Mouse (Mus musculus): ENCODE measurements at regions not wholly inside any gene's neighbourhood (a gene's known extent, or its start where the extent isn't known, plus 50 kb on each side); places are given as distances from the start of the nearest gene placed in this dataset.

DNA sequence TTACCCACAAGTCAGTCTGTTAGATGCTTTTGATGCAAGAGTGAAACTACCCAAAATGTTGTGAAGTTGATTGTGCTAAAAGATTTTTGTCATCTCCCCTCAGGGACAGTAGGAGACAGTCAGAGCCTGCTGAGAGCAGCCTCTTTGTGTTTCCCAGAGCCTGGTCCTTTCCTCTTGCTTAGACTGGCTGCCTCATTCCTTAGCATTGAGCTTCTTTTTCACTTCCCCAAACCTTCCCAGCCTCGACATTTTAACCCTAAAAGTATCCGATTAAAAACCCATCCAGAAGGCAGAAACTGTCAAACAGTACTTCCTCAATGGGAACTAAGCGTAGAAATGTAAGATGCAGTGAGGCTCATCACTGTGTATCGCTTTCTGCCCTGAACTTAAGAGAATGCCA lies 104.0 kb upstream of the Gadl1 start:
- H3K4me3 ChIP-seq (ENCODE audit: low read depth, low read length) = no peak overlapping the region
- ATAC-seq (ENCODE audit: low FRiP score) (no peak), DNase-seq (ENCODE audit: low spot score) (no peak)
- no peak overlapping the region for H3K27ac ChIP-seq (ENCODE audit: low read depth, low read length)
- H3K9me3 ChIP-seq (ENCODE audit: low read length) = no peaks in the 10 kb centered on the region
- no peaks in the 10 kb centered on the region for H3K4me1 ChIP-seq (ENCODE audit: insufficient read depth, low read length)
- no peaks in the 10 kb centered on the region for H3K27me3 ChIP-seq (ENCODE audit: insufficient read depth, low read length)
- 33% methylated on average over 4 of the region's 4 CpGs for WGBS
- H3K9ac ChIP-seq (replicated peaks; ENCODE audit: low read length, poor library complexity, severe bottlenecking) = no peak overlapping the region
- TF ChIP-seq CTCF (IDR thresholded peaks at IDR 0.05) = no peak
- no peak overlapping the region for H3K4me2 ChIP-seq (ENCODE audit: low read depth, low read length, poor library complexity, severe bottlenecking)
- no peaks in the 10 kb centered on the region for H3K36me3 ChIP-seq (ENCODE audit: insufficient read depth, low read length)

GRCm38 (mm10) chr9:115806018-115806702 lies 103.1 kb upstream of the Gadl1 start:
- no peak for TF ChIP-seq CTCF (IDR thresholded peaks at IDR 0.05)
- H3K9me3 ChIP-seq (ENCODE audit: low read length) = no peaks in the 10 kb centered on the region
- H3K9ac ChIP-seq (replicated peaks; ENCODE audit: low read length, poor library complexity, severe bottlenecking) = no peak overlapping the region
- H3K36me3 ChIP-seq (ENCODE audit: insufficient read depth, low read length) = no peaks in the 10 kb centered on the region
- no peak overlapping the region for H3K4me2 ChIP-seq (ENCODE audit: low read depth, low read length, poor library complexity, severe bottlenecking)
- DNase-seq (ENCODE audit: low spot score) (no peak), ATAC-seq (ENCODE audit: low FRiP score) (no peak)
- H3K4me3 ChIP-seq (ENCODE audit: low read depth, low read length) = no peak overlapping the region
- no peaks in the 10 kb centered on the region for H3K27me3 ChIP-seq (ENCODE audit: insufficient read depth, low read length)
- WGBS = 83% methylated on average over 10 of the region's 10 CpGs
- H3K27ac ChIP-seq (ENCODE audit: low read depth, low read length) = no peak overlapping the region
- no peaks in the 10 kb centered on the region for H3K4me1 ChIP-seq (ENCODE audit: insufficient read depth, low read length)

DNA sequence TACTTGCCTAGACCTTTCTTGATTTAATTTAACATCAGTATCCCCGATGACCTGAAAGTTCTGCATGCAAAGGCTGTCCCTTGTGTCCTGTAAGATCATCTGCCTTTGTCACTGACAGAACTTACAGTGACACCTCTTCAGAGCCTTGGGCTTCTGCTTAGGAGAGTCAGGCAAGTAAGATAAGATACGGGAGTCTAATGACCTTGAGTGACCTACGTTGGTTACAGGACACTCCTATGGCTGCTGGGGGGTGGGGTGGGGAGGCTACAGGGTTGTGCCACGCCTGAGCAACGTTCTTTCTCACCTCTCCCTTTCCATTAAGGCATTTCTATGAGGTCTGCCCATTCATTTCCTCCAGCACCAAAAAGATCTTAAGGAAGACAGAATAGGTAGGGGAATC lies 69.1 kb upstream of the Gadl1 start:
- H3K9ac ChIP-seq (replicated peaks; ENCODE audit: low read length, poor library complexity, severe bottlenecking) = no peak overlapping the region
- no peak overlapping the region for H3K4me3 ChIP-seq (ENCODE audit: low read depth, low read length)
- DNase-seq (ENCODE audit: low spot score) (no peak), ATAC-seq (ENCODE audit: low FRiP score) (no peak)
- no peak for TF ChIP-seq CTCF (IDR thresholded peaks at IDR 0.05)
- no peak overlapping the region for H3K4me2 ChIP-seq (ENCODE audit: low read depth, low read length, poor library complexity, severe bottlenecking)
- H3K27ac ChIP-seq (ENCODE audit: low read depth, low read length) = no peak overlapping the region
- no peaks in the 10 kb centered on the region for H3K9me3 ChIP-seq (ENCODE audit: low read length)
- H3K27me3 ChIP-seq (ENCODE audit: insufficient read depth, low read length) = no peaks in the 10 kb centered on the region
- no peaks in the 10 kb centered on the region for H3K36me3 ChIP-seq (ENCODE audit: insufficient read depth, low read length)
- no peaks in the 10 kb centered on the region for H3K4me1 ChIP-seq (ENCODE audit: insufficient read depth, low read length)
- 67% methylated on average over 5 of the region's 5 CpGs for WGBS

DNA sequence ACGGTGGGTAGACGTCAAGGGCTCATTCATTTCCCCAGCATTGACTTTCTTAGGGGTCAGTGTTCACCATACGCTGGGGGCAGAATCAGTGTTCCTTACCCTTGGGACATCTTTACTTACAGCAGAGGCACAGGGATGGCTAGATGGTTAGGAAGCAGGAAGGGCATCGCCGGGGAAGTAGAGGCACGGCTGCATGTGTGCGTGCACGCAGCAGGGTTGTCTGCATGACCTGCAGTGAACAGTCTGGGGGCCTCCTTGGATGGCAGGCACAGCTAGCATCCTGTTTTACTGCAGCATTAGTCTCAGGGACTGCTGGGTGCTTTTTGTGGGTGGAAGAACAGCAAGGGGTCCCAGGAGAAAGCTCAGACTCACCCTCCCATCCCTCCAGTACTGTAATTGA lies 68.5 kb upstream of the Gadl1 start:
- no peak for TF ChIP-seq CTCF (IDR thresholded peaks at IDR 0.05)
- no peak for DNase-seq (ENCODE audit: low spot score)
- H3K9me3 ChIP-seq (ENCODE audit: low read length) = no peaks in the 10 kb centered on the region
- H3K4me3 ChIP-seq (ENCODE audit: low read depth, low read length) = no peak overlapping the region
- no peak for ATAC-seq (ENCODE audit: low FRiP score)
- H3K27me3 ChIP-seq (ENCODE audit: insufficient read depth, low read length) = no peaks in the 10 kb centered on the region
- H3K36me3 ChIP-seq (ENCODE audit: insufficient read depth, low read length) = no peaks in the 10 kb centered on the region
- no peak overlapping the region for H3K9ac ChIP-seq (replicated peaks; ENCODE audit: low read length, poor library complexity, severe bottlenecking)
- H3K4me1 ChIP-seq (ENCODE audit: insufficient read depth, low read length) = no peaks in the 10 kb centered on the region
- H3K27ac ChIP-seq (ENCODE audit: low read depth, low read length) = no peak overlapping the region
- no peak overlapping the region for H3K4me2 ChIP-seq (ENCODE audit: low read depth, low read length, poor library complexity, severe bottlenecking)
- 76% methylated on average over 8 of the region's 8 CpGs for WGBS

GRCm38 (mm10) chr9:115841684-115842083 lies 67.6 kb upstream of the Gadl1 start:
- no peak overlapping the region for H3K27ac ChIP-seq (ENCODE audit: low read depth, low read length)
- no peak overlapping the region for H3K9ac ChIP-seq (replicated peaks; ENCODE audit: low read length, poor library complexity, severe bottlenecking)
- H3K4me2 ChIP-seq (ENCODE audit: low read depth, low read length, poor library complexity, severe bottlenecking) = no peak overlapping the region
- H3K4me1 ChIP-seq (ENCODE audit: insufficient read depth, low read length) = no peaks in the 10 kb centered on the region
- no peaks in the 10 kb centered on the region for H3K27me3 ChIP-seq (ENCODE audit: insufficient read depth, low read length)
- no peaks in the 10 kb centered on the region for H3K36me3 ChIP-seq (ENCODE audit: insufficient read depth, low read length)
- no peak for TF ChIP-seq CTCF (IDR thresholded peaks at IDR 0.05)
- 83% methylated on average over 10 of the region's 10 CpGs for WGBS
- DNase-seq (ENCODE audit: low spot score) (no peak), ATAC-seq (ENCODE audit: low FRiP score) (no peak)
- H3K9me3 ChIP-seq (ENCODE audit: low read length) = no peaks in the 10 kb centered on the region
- no peak overlapping the region for H3K4me3 ChIP-seq (ENCODE audit: low read depth, low read length)

DNA sequence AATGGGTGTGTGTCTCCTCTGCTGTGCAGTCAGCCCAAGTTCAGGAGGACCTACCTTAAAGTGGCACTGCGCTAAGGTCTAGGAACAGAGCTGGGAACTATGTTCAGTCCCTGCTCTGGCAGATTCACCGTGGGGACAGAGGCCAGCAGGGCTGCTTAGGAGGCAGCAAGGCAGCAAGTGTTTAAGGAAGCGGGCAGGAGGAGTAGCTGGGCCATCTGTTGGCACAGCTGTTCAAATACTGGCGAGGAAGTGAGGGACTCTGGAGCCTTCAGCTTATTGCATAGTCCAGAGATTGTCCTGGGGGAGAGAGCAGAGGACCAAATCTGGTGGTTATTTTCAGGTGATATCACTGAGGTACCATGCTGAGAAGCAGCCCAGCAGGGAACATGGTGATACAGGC lies 64.9 kb upstream of the Gadl1 start:
- WGBS = 76% methylated on average over 4 of the region's 4 CpGs

More for the DNA sequence above, 64.9 kb upstream of the Gadl1 start:
- Histone ChIP-seq H3K9me3 (ENCODE audit: low read length) (no peaks in the 10 kb centered on the region), H3K4me1 (ENCODE audit: insufficient read depth, low read length) (no peaks in the 10 kb centered on the region), H3K36me3 (ENCODE audit: insufficient read depth, low read length) (no peaks in the 10 kb centered on the region), H3K4me2 (ENCODE audit: low read depth, low read length, poor library complexity, severe bottlenecking) (no peak overlapping the region), H3K4me3 (ENCODE audit: low read depth, low read length) (no peak overlapping the region), H3K9ac (replicated peaks; ENCODE audit: low read length, poor library complexity, severe bottlenecking) (no peak overlapping the region), H3K27me3 (ENCODE audit: insufficient read depth, low read length) (no peaks in the 10 kb centered on the region), H3K27ac (ENCODE audit: low read depth, low read length) (no peak overlapping the region)
- no peak for TF ChIP-seq CTCF (IDR thresholded peaks at IDR 0.05)
- DNase-seq (ENCODE audit: low spot score) (peak; percentile 32), ATAC-seq (ENCODE audit: low FRiP score) (no peak)
